Mouse (Mus musculus): Measurements from ENCODE around the gene Fbxo31. TPM values are rescaled to one million over a fixed set of nuclear protein-coding genes. Genes with fewer than 3 reads are reported as not detected.
"Not testable (repeated sequence)": the region's sequence is repeated elsewhere in the genome, so short reads cannot be mapped to it uniquely, and the experiment has no call there.

Fbxo31 gene
- polyA plus RNA-seq, 1 experiment from 2014 or later: 17.5 TPM

GRCm38 (mm10) chr8:121607661-121608060, 29.1 kb upstream of the Fbxo31 start:
- Histone ChIP-seq H3K9me3 (replicated peaks; ENCODE audit: control insufficient read depth, low read length) (no peaks in the 10 kb centered on the region), H3K4me2 (ENCODE audit: low read length) (no peak overlapping the region), H3K4me1 (ENCODE audit: control insufficient read depth, insufficient read depth, low read length) (no peaks in the 10 kb centered on the region), H3K27me3 (replicated peaks; ENCODE audit: control insufficient read depth, insufficient read depth, low read length) (no peaks in the 10 kb centered on the region), H3K9ac (ENCODE audit: low read length) (no peak overlapping the region), H3K27ac (ENCODE audit: low read depth, low read length) (no peak overlapping the region), H3K36me3 (ENCODE audit: control insufficient read depth, insufficient read depth, low read length) (peaks cover 87% of the 10 kb centered on the region), H3K4me3 (ENCODE audit: low read depth, low read length) (no peak overlapping the region)
- no peak for DNase-seq (ENCODE audit: low spot score)
- ATAC-seq: no peak
- 92% methylated on average over 5 of the region's 5 CpGs for WGBS

GRCm38 (mm10) chr8:121603801-121604200, 25.2 kb upstream of the Fbxo31 start:
- Histone ChIP-seq H3K4me2 (ENCODE audit: low read length) (no peak overlapping the region), H3K4me3 (ENCODE audit: low read depth, low read length) (no peak overlapping the region), H3K27me3 (replicated peaks; ENCODE audit: control insufficient read depth, insufficient read depth, low read length) (no peaks in the 10 kb centered on the region), H3K9me3 (replicated peaks; ENCODE audit: control insufficient read depth, low read length) (no peaks in the 10 kb centered on the region), H3K36me3 (ENCODE audit: control insufficient read depth, insufficient read depth, low read length) (peaks cover 97% of the 10 kb centered on the region), H3K9ac (ENCODE audit: low read length) (no peak overlapping the region), H3K4me1 (ENCODE audit: control insufficient read depth, insufficient read depth, low read length) (no peaks in the 10 kb centered on the region), H3K27ac (ENCODE audit: low read depth, low read length) (no peak overlapping the region)
- WGBS: 94% methylated on average over 12 of the region's 12 CpGs
- no peak for ATAC-seq
- no peak for DNase-seq (ENCODE audit: low spot score)

- no peak overlapping the region for H3K4me2 ChIP-seq (ENCODE audit: low read length)
- 36% methylated on average over 3 of the region's 3 CpGs for WGBS
- DNase-seq (ENCODE audit: low spot score): peak; percentile 77
- no peak overlapping the region for H3K4me3 ChIP-seq (ENCODE audit: low read depth, low read length)
- no peaks in the 10 kb centered on the region for H3K27me3 ChIP-seq (replicated peaks; ENCODE audit: control insufficient read depth, insufficient read depth, low read length)
- ATAC-seq: peak; percentile 33; the same call in 1 of the 2 replicates
- H3K27ac ChIP-seq (ENCODE audit: low read depth, low read length): no peak overlapping the region
- H3K9me3 ChIP-seq (replicated peaks; ENCODE audit: control insufficient read depth, low read length): no peaks in the 10 kb centered on the region
- no peaks in the 10 kb centered on the region for H3K4me1 ChIP-seq (ENCODE audit: control insufficient read depth, insufficient read depth, low read length)
- no peak overlapping the region for H3K9ac ChIP-seq (ENCODE audit: low read length)
- H3K36me3 ChIP-seq (ENCODE audit: control insufficient read depth, insufficient read depth, low read length): peaks cover 94% of the 10 kb centered on the region
Observed at GRCm38 (mm10) chr8:121602860-121603259, 24.3 kb upstream of the Fbxo31 start.

- Histone ChIP-seq H3K27me3 (replicated peaks; ENCODE audit: control insufficient read depth, insufficient read depth, low read length) (no peaks in the 10 kb centered on the region), H3K4me2 (ENCODE audit: low read length) (no peak overlapping the region), H3K9me3 (replicated peaks; ENCODE audit: control insufficient read depth, low read length) (no peaks in the 10 kb centered on the region), H3K4me3 (ENCODE audit: low read depth, low read length) (no peak overlapping the region), H3K27ac (ENCODE audit: low read depth, low read length) (no peak overlapping the region), H3K4me1 (ENCODE audit: control insufficient read depth, insufficient read depth, low read length) (no peaks in the 10 kb centered on the region), H3K9ac (ENCODE audit: low read length) (no peak overlapping the region), H3K36me3 (ENCODE audit: control insufficient read depth, insufficient read depth, low read length) (peaks cover 94% of the 10 kb centered on the region)
- WGBS: 89% methylated on average over 12 of the region's 12 CpGs
- ATAC-seq (no peak), DNase-seq (ENCODE audit: low spot score) (no peak)
Observed at GRCm38 (mm10) chr8:121602411-121602810, 23.8 kb upstream of the Fbxo31 start.

DNA sequence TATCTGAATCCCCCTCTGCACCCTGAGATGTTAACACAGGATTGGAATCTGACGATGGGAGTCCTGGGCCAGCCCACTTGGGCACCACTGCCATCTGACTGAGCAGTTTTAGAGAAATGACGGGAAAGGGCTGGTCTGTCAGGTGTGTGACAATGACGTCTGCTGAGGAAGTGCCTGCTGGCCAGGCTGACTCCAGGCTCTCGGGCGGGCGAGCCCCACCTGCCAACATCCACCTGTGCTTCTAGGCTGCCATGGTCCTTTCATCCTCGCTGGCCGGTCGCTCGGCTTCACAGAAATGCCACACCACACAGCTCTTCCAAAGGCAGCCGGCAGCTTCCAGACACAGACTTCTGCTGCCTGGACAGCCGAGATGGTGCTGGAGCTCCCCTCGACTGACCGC, 21.2 kb upstream of the Fbxo31 start:
- H3K4me2 ChIP-seq (ENCODE audit: low read length): no peak overlapping the region
- WGBS: 89% methylated on average over 14 of the region's 14 CpGs

DNA sequence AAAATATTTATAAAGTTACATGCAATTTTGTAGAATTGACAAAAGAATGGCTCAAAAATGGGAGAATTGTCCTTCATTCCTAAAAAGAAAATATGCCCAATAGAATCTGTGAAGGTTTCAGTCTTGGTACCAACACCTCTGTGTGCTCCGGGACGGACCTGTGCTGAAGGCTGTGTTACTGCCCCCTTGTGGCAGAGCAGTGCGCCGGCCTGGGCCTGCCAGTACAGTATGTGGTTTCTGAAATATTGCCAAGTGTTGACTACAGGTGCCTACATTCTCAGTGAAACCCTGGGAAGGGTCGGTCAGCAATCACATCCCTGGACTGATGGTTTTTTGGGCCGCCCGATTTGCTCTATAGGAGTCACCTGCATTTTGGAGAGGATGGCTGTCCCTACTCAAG, 20.3 kb upstream of the Fbxo31 start:
- H3K36me3 ChIP-seq (ENCODE audit: control insufficient read depth, insufficient read depth, low read length): peaks cover 89% of the 10 kb centered on the region
- H3K27me3 ChIP-seq (replicated peaks; ENCODE audit: control insufficient read depth, insufficient read depth, low read length): no peaks in the 10 kb centered on the region
- 32% methylated on average over 7 of the region's 7 CpGs for WGBS
- H3K4me1 ChIP-seq (ENCODE audit: control insufficient read depth, insufficient read depth, low read length): no peaks in the 10 kb centered on the region
- ATAC-seq: peak; percentile 86
- no peak overlapping the region for H3K4me3 ChIP-seq (ENCODE audit: low read depth, low read length)
- no peaks in the 10 kb centered on the region for H3K9me3 ChIP-seq (replicated peaks; ENCODE audit: control insufficient read depth, low read length)
- DNase-seq (ENCODE audit: low spot score): peak; percentile 87
- no peak overlapping the region for H3K27ac ChIP-seq (ENCODE audit: low read depth, low read length)
- H3K4me2 ChIP-seq (ENCODE audit: low read length): no peak overlapping the region
- H3K9ac ChIP-seq (ENCODE audit: low read length): no peak overlapping the region

More for the DNA sequence above, 21.2 kb upstream of the Fbxo31 start:
- H3K9ac ChIP-seq (ENCODE audit: low read length): no peak overlapping the region
- peaks cover 89% of the 10 kb centered on the region for H3K36me3 ChIP-seq (ENCODE audit: control insufficient read depth, insufficient read depth, low read length)
- H3K27me3 ChIP-seq (replicated peaks; ENCODE audit: control insufficient read depth, insufficient read depth, low read length): no peaks in the 10 kb centered on the region
- H3K27ac ChIP-seq (ENCODE audit: low read depth, low read length): no peak overlapping the region
- no peaks in the 10 kb centered on the region for H3K4me1 ChIP-seq (ENCODE audit: control insufficient read depth, insufficient read depth, low read length)
- DNase-seq (ENCODE audit: low spot score) (no peak), ATAC-seq (no peak)
- no peaks in the 10 kb centered on the region for H3K9me3 ChIP-seq (replicated peaks; ENCODE audit: control insufficient read depth, low read length)
- no peak overlapping the region for H3K4me3 ChIP-seq (ENCODE audit: low read depth, low read length)

DNA sequence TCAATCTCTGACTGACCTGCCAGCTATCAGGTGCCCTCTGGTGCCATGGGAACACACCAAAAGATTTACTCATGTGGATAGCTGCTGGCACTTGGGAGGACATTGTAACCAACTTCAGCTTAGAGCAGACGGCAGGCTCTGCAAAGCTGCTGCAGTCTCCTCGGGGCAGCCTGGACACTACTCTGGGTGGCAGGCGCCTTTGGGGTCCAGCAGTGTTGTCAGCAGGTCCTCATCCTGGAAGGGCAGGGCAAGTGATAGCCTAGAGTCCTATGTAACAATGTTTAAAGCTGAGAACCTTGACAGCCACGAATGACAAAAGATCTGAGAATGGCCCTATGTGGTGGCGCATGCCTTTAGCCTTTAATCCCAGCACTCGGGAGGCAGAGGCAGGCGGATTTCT, 19.6 kb upstream of the Fbxo31 start:
- peaks cover 92% of the 10 kb centered on the region for H3K36me3 ChIP-seq (ENCODE audit: control insufficient read depth, insufficient read depth, low read length)
- H3K4me3 ChIP-seq (ENCODE audit: low read depth, low read length): no peak overlapping the region
- 95% methylated on average over 7 of the region's 7 CpGs for WGBS
- no peak overlapping the region for H3K27ac ChIP-seq (ENCODE audit: low read depth, low read length)
- H3K9me3 ChIP-seq (replicated peaks; ENCODE audit: control insufficient read depth, low read length): no peaks in the 10 kb centered on the region
- no peak for ATAC-seq
- H3K4me1 ChIP-seq (ENCODE audit: control insufficient read depth, insufficient read depth, low read length): no peaks in the 10 kb centered on the region
- H3K27me3 ChIP-seq (replicated peaks; ENCODE audit: control insufficient read depth, insufficient read depth, low read length): no peaks in the 10 kb centered on the region
- DNase-seq (ENCODE audit: low spot score): no peak
- H3K4me2 ChIP-seq (ENCODE audit: low read length): no peak overlapping the region
- H3K9ac ChIP-seq (ENCODE audit: low read length): no peak overlapping the region

GRCm38 (mm10) chr8:121597492-121597891, 18.9 kb upstream of the Fbxo31 start:
- not testable (repeated sequence) for H3K4me1 ChIP-seq (ENCODE audit: control insufficient read depth, insufficient read depth, low read length); H3K9me3 ChIP-seq (replicated peaks; ENCODE audit: control insufficient read depth, low read length); H3K4me2 ChIP-seq (ENCODE audit: low read length); DNase-seq (ENCODE audit: low spot score); ATAC-seq; H3K9ac ChIP-seq (ENCODE audit: low read length); H3K4me3 ChIP-seq (ENCODE audit: low read depth, low read length); H3K27me3 ChIP-seq (replicated peaks; ENCODE audit: control insufficient read depth, insufficient read depth, low read length); H3K27ac ChIP-seq (ENCODE audit: low read depth, low read length)
- WGBS: 73% methylated on average over 2 of the region's 2 CpGs
- peaks cover 85% of the 10 kb centered on the region for H3K36me3 ChIP-seq (ENCODE audit: control insufficient read depth, insufficient read depth, low read length)

- 81% methylated on average over 9 of the region's 9 CpGs for WGBS
- Histone ChIP-seq H3K9ac (ENCODE audit: low read length) (no peak overlapping the region), H3K36me3 (ENCODE audit: control insufficient read depth, insufficient read depth, low read length) (peaks cover 50% of the 10 kb centered on the region), H3K4me2 (ENCODE audit: low read length) (no peak overlapping the region), H3K4me3 (ENCODE audit: low read depth, low read length) (no peak overlapping the region), H3K27ac (ENCODE audit: low read depth, low read length) (no peak overlapping the region), H3K27me3 (replicated peaks; ENCODE audit: control insufficient read depth, insufficient read depth, low read length) (no peaks in the 10 kb centered on the region), H3K4me1 (ENCODE audit: control insufficient read depth, insufficient read depth, low read length) (peaks cover 19% of the 10 kb centered on the region), H3K9me3 (replicated peaks; ENCODE audit: control insufficient read depth, low read length) (no peaks in the 10 kb centered on the region)
- no peak for ATAC-seq
- no peak for DNase-seq (ENCODE audit: low spot score)
Observed at GRCm38 (mm10) chr8:121593983-121594382, 15.4 kb upstream of the Fbxo31 start.
